Mouse (Mus musculus) lung, embryonic 14.5 days (tissue): Measurements from ENCODE around the gene Elmod3. TPM values are rescaled to one million over a fixed set of nuclear protein-coding genes. Genes with fewer than 3 reads are reported as not detected.

Experiments
- ATAC-seq: fragments of 200-750 bp; cut with Nextera tagmentation; 2 replicates; pipeline ENCODE4 v1.8.0; 2017; ENCODE audit warnings: mild to moderate bottlenecking, moderate TSS enrichment, moderate library complexity; ENCODE audit not compliant: insufficient read depth
- DNase-seq: peaks from one replicate; pipeline ENCODE4 v3.0.0-alpha.2; 2015
- H3K27ac ChIP-seq: fragments of 300-500 bp; sonication (generic); 2 replicates; pipeline ENCODE4 v1.5.1; 2014; ENCODE audit warnings: low read depth, mild to moderate bottlenecking, moderate library complexity
- H3K27me3 ChIP-seq: fragments of 300-500 bp; sonication (generic); 2 replicates; pipeline ENCODE4 v1.6.1; 2014; ENCODE audit warnings: low read length, control low read depth; ENCODE audit not compliant: insufficient read depth
- H3K36me3 ChIP-seq: fragments of 300-500 bp; sonication (generic); 2 replicates; pipeline ENCODE4 v1.6.1; 2014; ENCODE audit warnings: control low read depth; ENCODE audit not compliant: insufficient read depth
- H3K4me1 ChIP-seq: fragments of 300-500 bp; sonication (generic); 2 replicates; pipeline ENCODE4 v1.6.1; 2014; ENCODE audit warnings: antibody characterized with exemption, control low read depth; ENCODE audit not compliant: insufficient read depth
- H3K4me2 ChIP-seq: fragments of 300-500 bp; sonication (generic); 2 replicates; pipeline ENCODE4 v1.6.1; 2014; ENCODE audit warnings: mild to moderate bottlenecking
- H3K4me3 ChIP-seq: fragments of 300-500 bp; sonication (generic); 2 replicates; pipeline ENCODE4 v1.5.1; 2014; ENCODE audit warnings: low read depth, low read length
- H3K9ac ChIP-seq: fragments of 300-500 bp; sonication (generic); 2 replicates; pipeline ENCODE4 v1.6.1; 2014
- H3K9me3 ChIP-seq: fragments of 300-500 bp; sonication (generic); 2 replicates; pipeline ENCODE4 v1.6.1; 2016; ENCODE audit warnings: low read depth, low read length, control low read depth
- CTCF ChIP-seq: IDR thresholded peaks from 2 replicates; pipeline ENCODE4 v1.5.1; 2016; ENCODE audit warnings: antibody characterized with exemption, low read depth
- WGBS: fragments of 180-500 bp; shearing (Covaris S2); extraction: QIAGEN DNeasy Blood & Tissue Kit; methylation state at CpG from one replicate; pipeline ENCODE4 v1.1.7; 2014; 5-methylcytosine and 5-hydroxymethylcytosine counted together
- polyA plus RNA-seq: library from polyadenylated mRNA; unstranded; fragments of >200 nt; fragmentation: Nextera tagmentation; extraction: Ambion mirVana; gene quantifications from 2 replicates; pipeline ENCODE4 v1.2.1, GENCODE M21; 2014

Gene Elmod3
- polyA plus RNA-seq, 1 experiment from 2014 or later, result 16.2 TPM

DNA sequence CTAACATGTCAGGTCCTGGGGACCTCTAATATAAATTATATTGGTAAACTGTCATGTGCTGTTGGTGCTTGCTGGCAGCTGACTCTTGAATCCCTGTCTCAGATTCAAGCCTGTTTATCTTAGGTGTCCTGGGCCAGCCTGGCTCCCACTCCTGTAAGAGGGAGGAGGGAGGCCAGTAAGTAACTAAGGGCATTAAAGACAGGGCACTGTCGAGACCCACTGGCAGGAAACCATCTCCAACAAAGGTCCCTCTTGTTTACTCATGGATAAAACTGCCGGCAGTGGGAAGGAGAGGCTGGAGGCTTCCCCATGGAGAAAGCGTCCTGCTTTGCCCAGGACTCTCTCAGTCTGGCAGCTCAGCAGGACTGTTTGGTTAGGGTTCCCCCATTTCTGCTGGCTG lies 26.4 kb downstream of the Elmod3 start:
- H3K27ac ChIP-seq, result no peak overlapping the region
- H3K27me3 ChIP-seq, result no peaks in the 10 kb centered on the region
- no peaks in the 10 kb centered on the region for H3K9me3 ChIP-seq
- DNase-seq, result no peak
- peaks cover 6% of the 10 kb centered on the region; the same call in 1 of the 2 replicates for H3K36me3 ChIP-seq
- no peak overlapping the region for H3K4me3 ChIP-seq
- no peak for TF ChIP-seq CTCF
- no peak overlapping the region for H3K4me2 ChIP-seq
- ATAC-seq, result no peak
- no peak overlapping the region for H3K9ac ChIP-seq
- no peaks in the 10 kb centered on the region for H3K4me1 ChIP-seq
- WGBS, result 30% methylated on average over 3 of the region's 3 CpGs

DNA sequence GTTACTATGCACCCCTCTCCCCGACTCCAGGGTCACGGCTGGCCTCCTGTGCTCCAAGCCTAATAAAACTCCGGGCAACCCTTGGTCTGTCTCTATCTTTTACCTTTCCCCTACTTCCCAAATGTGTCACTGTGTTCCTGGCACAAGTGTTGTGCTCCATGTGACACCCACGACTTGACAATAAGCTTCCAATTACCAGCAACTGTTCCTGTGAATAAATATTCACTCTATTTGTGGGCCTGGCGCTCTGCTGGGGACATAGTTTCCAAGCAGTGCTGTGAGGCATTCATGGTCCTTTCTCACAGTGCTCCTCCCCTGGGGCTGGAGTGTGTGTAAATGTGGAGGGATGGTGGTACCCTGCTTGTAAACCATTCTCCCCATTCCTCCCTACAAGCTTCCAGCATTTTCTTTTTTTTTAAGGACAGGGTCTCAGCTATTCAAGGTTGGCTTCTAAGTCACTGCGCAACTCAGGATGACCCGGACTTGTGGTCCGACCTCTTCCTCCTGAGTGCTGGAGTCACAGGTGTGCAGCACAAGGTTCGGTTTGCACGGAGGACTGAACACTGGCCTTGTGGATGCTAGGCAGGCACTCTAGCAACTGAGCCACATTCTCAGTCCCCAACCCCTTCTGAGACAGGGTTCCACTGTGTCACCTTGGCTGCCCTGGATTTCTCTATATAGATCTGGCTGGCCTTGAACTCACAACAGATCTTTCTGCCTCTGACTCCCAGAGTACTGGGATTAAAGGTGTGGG lies 27.4 kb downstream of the Elmod3 start:
- no peaks in the 10 kb centered on the region for H3K4me1 ChIP-seq
- WGBS, result 84% methylated on average over 10 of the region's 10 CpGs
- ATAC-seq, result no peak
- peaks cover 6% of the 10 kb centered on the region; the same call in 1 of the 2 replicates for H3K36me3 ChIP-seq
- H3K9me3 ChIP-seq, result no peaks in the 10 kb centered on the region
- no peak for TF ChIP-seq CTCF
- no peak for DNase-seq
- no peak overlapping the region for H3K27ac ChIP-seq
- H3K9ac ChIP-seq, result no peak overlapping the region
- H3K4me3 ChIP-seq, result no peak overlapping the region
- H3K4me2 ChIP-seq, result no peak overlapping the region
- H3K27me3 ChIP-seq, result no peaks in the 10 kb centered on the region

DNA sequence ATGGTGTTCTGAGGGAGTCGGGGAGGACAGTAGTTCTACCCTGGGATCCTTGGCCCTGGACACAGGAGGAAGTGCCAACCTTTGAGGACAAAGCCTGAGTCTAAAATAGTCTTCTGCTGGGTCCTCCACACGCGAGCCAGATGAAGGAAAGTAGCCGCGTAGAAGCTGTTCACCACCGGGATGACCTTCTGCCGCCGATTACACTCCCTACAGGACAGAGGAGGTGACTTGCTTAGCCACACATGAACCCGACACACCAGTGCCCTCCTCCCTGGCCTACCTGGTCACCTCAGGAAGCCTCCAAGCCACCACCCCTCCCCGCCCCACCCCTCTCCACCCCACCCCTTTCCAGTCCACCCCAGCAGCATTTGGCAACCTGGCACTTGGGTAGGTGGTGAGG lies 29.5 kb downstream of the Elmod3 start:
- 85% methylated on average over 10 of the region's 10 CpGs for WGBS
- H3K9me3 ChIP-seq, result no peaks in the 10 kb centered on the region
- no peaks in the 10 kb centered on the region for H3K27me3 ChIP-seq
- DNase-seq (no peak), ATAC-seq (no peak)
- H3K4me1 ChIP-seq, result no peaks in the 10 kb centered on the region
- H3K27ac ChIP-seq, result no peak overlapping the region
- TF ChIP-seq CTCF, result no peak
- no peak overlapping the region for H3K9ac ChIP-seq
- peaks cover 6% of the 10 kb centered on the region; the same call in 1 of the 2 replicates for H3K36me3 ChIP-seq
- H3K4me3 ChIP-seq, result no peak overlapping the region
- no peak overlapping the region for H3K4me2 ChIP-seq

DNA sequence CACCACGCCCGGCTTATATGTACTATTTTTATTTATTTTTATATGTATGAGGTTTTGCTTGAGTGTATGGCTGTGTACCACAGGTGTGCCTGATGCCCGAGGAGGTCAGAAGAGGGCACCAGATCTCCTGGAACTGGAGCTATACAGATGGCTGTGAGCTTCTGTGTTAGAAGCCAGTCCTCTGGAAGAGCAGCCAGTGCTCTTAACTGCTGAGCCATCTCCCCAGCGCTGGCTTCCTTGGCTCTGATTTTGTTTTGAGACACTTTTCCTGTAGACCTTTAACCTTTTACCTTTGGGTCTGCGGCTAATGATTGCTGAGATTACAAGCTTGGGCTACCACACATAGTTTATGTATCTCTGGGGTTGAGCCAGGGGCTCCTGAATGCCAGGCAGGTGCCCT lies 30.7 kb downstream of the Elmod3 start:
- H3K27me3 ChIP-seq, result no peaks in the 10 kb centered on the region
- ATAC-seq, result no peak
- peaks cover 3% of the 10 kb centered on the region; the same call in 1 of the 2 replicates for H3K36me3 ChIP-seq
- TF ChIP-seq CTCF, result no peak
- no peak overlapping the region for H3K4me2 ChIP-seq
- H3K27ac ChIP-seq, result no peak overlapping the region
- H3K4me1 ChIP-seq, result no peaks in the 10 kb centered on the region
- no peak overlapping the region for H3K4me3 ChIP-seq
- no peak for DNase-seq
- no peak overlapping the region for H3K9ac ChIP-seq
- WGBS, result 74% methylated on average over 5 of the region's 5 CpGs
- H3K9me3 ChIP-seq, result no peaks in the 10 kb centered on the region

DNA sequence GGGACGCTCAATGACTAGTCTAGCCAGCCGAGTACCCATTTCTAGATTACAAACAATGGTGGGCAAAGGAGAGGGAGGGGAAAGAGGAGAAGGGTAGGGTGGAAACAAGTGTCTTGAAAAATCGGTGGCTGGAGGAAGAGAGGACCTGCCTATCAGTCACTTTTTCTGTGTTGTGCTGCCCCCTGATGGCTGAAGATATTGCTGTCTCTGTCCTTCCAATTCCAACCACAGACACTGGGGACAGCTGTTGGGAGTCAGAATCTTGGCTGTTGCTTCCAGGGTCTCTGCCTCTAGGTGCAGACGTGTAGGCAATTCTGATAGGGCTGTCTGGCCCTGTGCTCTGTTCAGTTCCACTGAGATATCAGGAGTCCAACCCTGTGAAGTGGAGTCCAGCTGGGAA lies 32.2 kb downstream of the Elmod3 start:
- Histone ChIP-seq H3K4me1 (no peaks in the 10 kb centered on the region), H3K9ac (no peak overlapping the region), H3K4me3 (no peak overlapping the region)

DNA sequence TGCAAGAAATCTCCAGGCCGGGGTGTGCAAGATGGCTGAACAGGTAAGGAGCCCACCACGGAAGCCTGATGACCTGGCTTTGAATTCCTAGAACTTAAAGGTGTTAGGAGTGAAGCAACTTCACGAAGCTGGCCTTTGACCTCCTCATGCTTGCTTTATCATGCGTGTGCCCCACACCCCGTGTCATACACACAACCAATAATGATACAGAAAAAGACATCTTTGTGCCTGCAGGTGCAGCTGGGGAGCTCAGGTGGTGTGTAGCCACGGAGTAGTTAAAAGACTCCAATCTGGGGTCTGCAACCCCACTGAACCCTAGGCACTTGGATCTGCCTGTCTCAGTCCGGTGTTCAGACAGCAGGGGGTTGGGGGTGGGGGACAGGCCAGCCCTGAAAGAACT lies 32.7 kb downstream of the Elmod3 start:
- DNase-seq (no peak), ATAC-seq (0 out of 2 replicates have a peak, but pooled peaks have one; percentile 25)
- H3K4me3 ChIP-seq, result no peak overlapping the region
- 68% methylated on average over 7 of the region's 7 CpGs for WGBS
- no peak overlapping the region for H3K27ac ChIP-seq
- H3K9ac ChIP-seq, result no peak overlapping the region
- no peak for TF ChIP-seq CTCF
- no peaks in the 10 kb centered on the region for H3K27me3 ChIP-seq
- no peaks in the 10 kb centered on the region for H3K4me1 ChIP-seq
- H3K36me3 ChIP-seq, result peaks cover 3% of the 10 kb centered on the region; the same call in 1 of the 2 replicates
- no peak overlapping the region for H3K4me2 ChIP-seq
- no peaks in the 10 kb centered on the region for H3K9me3 ChIP-seq

More for the DNA sequence above, 32.2 kb downstream of the Elmod3 start:
- no peak overlapping the region for H3K27ac ChIP-seq
- WGBS, result 3% methylated on average over 4 of the region's 4 CpGs
- peak; percentile 94 for TF ChIP-seq CTCF
- no peaks in the 10 kb centered on the region for H3K9me3 ChIP-seq
- DNase-seq (peak; percentile 94), ATAC-seq (peak; percentile 89)
- no peak overlapping the region for H3K4me2 ChIP-seq
- no peaks in the 10 kb centered on the region for H3K27me3 ChIP-seq
- H3K36me3 ChIP-seq, result peaks cover 3% of the 10 kb centered on the region; the same call in 1 of the 2 replicates

DNA sequence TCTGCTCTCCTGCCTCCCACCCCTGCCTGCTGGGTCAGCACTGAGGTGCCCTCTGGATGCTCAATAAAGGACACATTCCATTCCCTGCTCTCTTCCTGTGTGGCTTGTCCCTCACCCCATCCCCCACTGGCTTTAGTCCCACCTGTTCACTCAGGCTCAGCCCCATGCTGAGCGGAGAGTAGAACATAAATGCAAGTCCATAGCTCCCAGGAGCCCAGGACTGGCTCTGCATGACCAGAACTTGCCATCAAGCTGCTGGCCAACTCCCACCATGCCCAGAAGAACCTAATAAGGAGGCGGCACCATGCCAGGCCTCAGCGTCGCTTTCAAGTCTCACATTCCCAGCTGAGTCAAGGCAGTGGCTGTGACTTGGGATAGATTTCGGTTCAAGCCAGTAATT lies 35.3 kb downstream of the Elmod3 start:
- no peak for ATAC-seq
- no peak for DNase-seq
- TF ChIP-seq CTCF, result no peak
- Histone ChIP-seq H3K27ac (no peak overlapping the region), H3K4me1 (no peaks in the 10 kb centered on the region), H3K9ac (no peak overlapping the region), H3K36me3 (peaks cover under 1% of the 10 kb centered on the region; the same call in 1 of the 2 replicates), H3K9me3 (no peaks in the 10 kb centered on the region), H3K27me3 (no peaks in the 10 kb centered on the region), H3K4me3 (no peak overlapping the region), H3K4me2 (no peak overlapping the region)
- 65% methylated on average over 5 of the region's 5 CpGs for WGBS
